Mouse (Mus musculus) megakaryocyte-erythroid progenitor cell, adult 5-6 weeks (primary cell): ENCODE measurements at regions not wholly inside any gene's neighbourhood (a gene's known extent, or its start where the extent isn't known, plus 50 kb on each side); places are given as distances from the start of the nearest gene placed in this dataset.

Experiments
- ATAC-seq: replicated peaks from 2 replicates; pipeline ENCODE4 v1.8.0; 2016; ENCODE audit warnings: mild to moderate bottlenecking, inconsistent platforms; ENCODE audit not compliant: severe bottlenecking, poor library complexity, low FRiP score, low TSS enrichment

GRCm38 (mm10) chr3:50929013-50929412 is 295.2 kb upstream of the Noct start:
- no peak for ATAC-seq

GRCm38 (mm10) chr3:50932397-50933089 is 291.7 kb upstream of the Noct start:
- no peak for ATAC-seq

GRCm38 (mm10) chr3:50933090-50933443 is 291.2 kb upstream of the Noct start:
- ATAC-seq, result no peak

- no peak for ATAC-seq
These were observed 284.6 kb upstream of the Noct start for GRCm38 (mm10) chr3:50939602-50940001.

GRCm38 (mm10) chr3:50940656-50941055 is 283.6 kb upstream of the Noct start:
- ATAC-seq, result no peak

GRCm38 (mm10) chr3:50953456-50953855 is 270.8 kb upstream of the Noct start:
- no peak for ATAC-seq

GRCm38 (mm10) chr3:50970386-50970785 is 253.9 kb upstream of the Noct start:
- ATAC-seq, result no peak

GRCm38 (mm10) chr3:50973081-50973480 is 251.2 kb upstream of the Noct start:
- no peak for ATAC-seq

GRCm38 (mm10) chr3:50976141-50976780 is 248.0 kb upstream of the Noct start:
- ATAC-seq, result no peak

- ATAC-seq, result no peak
These were observed 247.4 kb upstream of the Noct start for GRCm38 (mm10) chr3:50976818-50977217.

- no peak for ATAC-seq
These were observed 245.6 kb upstream of the Noct start for GRCm38 (mm10) chr3:50978636-50979035.

GRCm38 (mm10) chr3:50979592-50979991 is 244.7 kb upstream of the Noct start:
- ATAC-seq, result no peak

- ATAC-seq, result no peak
These were observed 242.5 kb upstream of the Noct start for GRCm38 (mm10) chr3:50981751-50982150.

GRCm38 (mm10) chr3:50982649-50983048 is 241.6 kb upstream of the Noct start:
- no peak for ATAC-seq

- ATAC-seq, result no peak
These were observed 241.1 kb upstream of the Noct start for GRCm38 (mm10) chr3:50983126-50983525.

- ATAC-seq, result no peak
These were observed 240.1 kb upstream of the Noct start for GRCm38 (mm10) chr3:50983962-50984765.

GRCm38 (mm10) chr3:50987821-50988220 is 236.4 kb upstream of the Noct start:
- ATAC-seq, result no peak

- ATAC-seq, result no peak
These were observed 233.4 kb upstream of the Noct start for GRCm38 (mm10) chr3:50990810-50991209.

- no peak for ATAC-seq
These were observed 231.5 kb upstream of the Noct start for GRCm38 (mm10) chr3:50992581-50993313.

- ATAC-seq, result no peak
These were observed 224.5 kb upstream of the Noct start for GRCm38 (mm10) chr3:50999745-51000144.
